Mouse (Mus musculus) lung, postnatal 0 days (tissue): ENCODE measurements around the gene Lrp6.

ENCODE experiments used
- CTCF ChIP-seq: IDR thresholded peaks from 2 replicates; pipeline ENCODE4 v1.5.1; 2016; ENCODE audit warnings: antibody characterized with exemption, mild to moderate bottlenecking
- EP300 ChIP-seq: IDR thresholded peaks from 2 replicates; pipeline ENCODE4 v1.6.1; 2016; ENCODE audit warnings: antibody characterized with exemption, mild to moderate bottlenecking, control low read depth

GRCm38 (mm10) chr6:134500381-134501162 is 66.2 kb downstream of the Lrp6 start:
- TF ChIP-seq CTCF (no peak), EP300 (no peak)
